Mouse (Mus musculus) hindlimb bud, embryonic 11.5 days (tissue): ENCODE measurements at regions not wholly inside any gene's neighbourhood (a gene's known extent, or its start where the extent isn't known, plus 50 kb on each side); places are given as distances from the start of the nearest gene placed in this dataset.
A peak's percentile ranks its signal among the peaks of the same experiment; 100 is the strongest.
"Not testable (repeated sequence)": the region's sequence is repeated elsewhere in the genome, so short reads cannot be mapped to it uniquely, and the experiment has no call there.

Source experiments
- DNase-seq: peaks from one replicate; pipeline ENCODE4 v3.0.0-alpha.2; 2012; ENCODE audit warnings: low read depth, low spot score; ENCODE audit errors: extremely low spot score

GRCm38 (mm10) chr12:74825664-74826063 lies 351.5 kb downstream of the Kcnh5 start:
- no peak for DNase-seq

GRCm38 (mm10) chr12:74824735-74825494 lies 352.2 kb downstream of the Kcnh5 start:
- DNase-seq: no peak

GRCm38 (mm10) chr12:74816181-74816580 lies 361.0 kb downstream of the Kcnh5 start:
- not testable (repeated sequence) for DNase-seq

- not testable (repeated sequence) for DNase-seq
Measured at GRCm38 (mm10) chr12:74808571-74808970, 368.6 kb downstream of the Kcnh5 start.

GRCm38 (mm10) chr12:74807926-74808325 lies 369.2 kb downstream of the Kcnh5 start:
- not testable (repeated sequence) for DNase-seq

- peak; percentile 86 for DNase-seq
Measured at GRCm38 (mm10) chr12:74803740-74804512, 373.2 kb downstream of the Kcnh5 start.

- no peak for DNase-seq
Measured at GRCm38 (mm10) chr12:74792036-74792435, 385.1 kb downstream of the Kcnh5 start.

GRCm38 (mm10) chr12:74762284-74762683 lies 414.8 kb downstream of the Kcnh5 start:
- DNase-seq: no peak

- no peak for DNase-seq
Measured at GRCm38 (mm10) chr12:74745051-74745450, 428.9 kb upstream of the Gm11042 start.

- no peak for DNase-seq
Measured at GRCm38 (mm10) chr12:74728866-74729265, 412.7 kb upstream of the Gm11042 start.

- DNase-seq: no peak
Measured at GRCm38 (mm10) chr12:74679149-74679548, 363.0 kb upstream of the Gm11042 start.

GRCm38 (mm10) chr12:74677835-74678234 lies 361.6 kb upstream of the Gm11042 start:
- DNase-seq: no peak

- no peak for DNase-seq
Measured at GRCm38 (mm10) chr12:74658406-74658805, 342.2 kb upstream of the Gm11042 start.

GRCm38 (mm10) chr12:74657036-74657648 lies 340.9 kb upstream of the Gm11042 start:
- no peak for DNase-seq

- no peak for DNase-seq
Measured at GRCm38 (mm10) chr12:74651256-74651655, 335.1 kb upstream of the Gm11042 start.

- no peak for DNase-seq
Measured at GRCm38 (mm10) chr12:74632827-74633226, 316.6 kb upstream of the Gm11042 start.

GRCm38 (mm10) chr12:74595208-74595607 lies 279.0 kb upstream of the Gm11042 start:
- DNase-seq: no peak

GRCm38 (mm10) chr12:74554599-74554998 lies 238.4 kb upstream of the Gm11042 start:
- no peak for DNase-seq

- DNase-seq: no peak
Measured at GRCm38 (mm10) chr12:74544172-74544571, 228.0 kb upstream of the Gm11042 start.

- no peak for DNase-seq
Measured at GRCm38 (mm10) chr12:74534882-74535281, 218.7 kb upstream of the Gm11042 start.

GRCm38 (mm10) chr12:74528983-74529566 lies 212.9 kb upstream of the Gm11042 start:
- no peak for DNase-seq
